Mouse (Mus musculus) cerebellum, adult 2 months (tissue): Measurements from ENCODE around the gene Slc30a5. TPM values are rescaled to one million over a fixed set of nuclear protein-coding genes. Genes with fewer than 3 reads are reported as not detected.

Experiments
- DNase-seq, 2 experiments: peaks; one replicate each; pipeline ENCODE4 v3.0.0; 2021
- H3K27ac ChIP-seq: fragments of 200-500 bp; 2 replicates; pipeline ENCODE4 v1.5.1; 2012; ENCODE audit warnings: low read length, control low read depth, inconsistent platforms; ENCODE audit not compliant: insufficient read depth
- H3K27me3 ChIP-seq: fragments of 200-500 bp; 2 replicates; pipeline ENCODE4 v1.6.1; 2012; ENCODE audit warnings: inconsistent platforms, mild to moderate bottlenecking, low read length, moderate library complexity; ENCODE audit not compliant: control insufficient read depth, insufficient read depth
- H3K4me1 ChIP-seq: fragments of 200-500 bp; 2 replicates; pipeline ENCODE4 v1.6.1; 2011; ENCODE audit warnings: low read length; ENCODE audit not compliant: control insufficient read depth, insufficient read depth
- H3K4me3 ChIP-seq: fragments of 200-500 bp; replicated peaks from 2 replicates; pipeline ENCODE3; 2011; ENCODE audit warnings: mild to moderate bottlenecking, low read depth, low read length, control low read depth; ENCODE audit not compliant: insufficient read depth
- CTCF ChIP-seq: fragments of 200-500 bp; IDR thresholded peaks from 2 replicates; pipeline ENCODE4 v1.5.1; 2011; ENCODE audit warnings: low read depth, mild to moderate bottlenecking, control low read depth, low read length, moderate library complexity, borderline replicate concordance; ENCODE audit not compliant: insufficient read depth
- POLR2A ChIP-seq: fragments of 200-500 bp; IDR thresholded peaks from 2 replicates; pipeline ENCODE4 v1.6.1; 2011; ENCODE audit warnings: low read length, control low read depth, borderline replicate concordance; ENCODE audit not compliant: insufficient read depth
- WGBS: fragments of 180-500 bp; shearing (Covaris S2); methylation state at CpG from one replicate; pipeline ENCODE4 v1.1.7; 2018; 5-methylcytosine and 5-hydroxymethylcytosine counted together
- polyA plus RNA-seq: library from polyadenylated mRNA; depleted of rRNA; stranded (reverse); fragments of >200 nt; gene quantifications from 2 replicates; pipeline ENCODE4 v1.2.3, GENCODE M21; 2012; rRNA removed

Slc30a5 gene
- polyA plus RNA-seq: 42.7 and 44.0 TPM in 2 replicates

GRCm38 (mm10) chr13:100832741-100833639, at the start of gene Slc30a5:
Gene Slc30a5, minus strand, starts transcription at chr13:100833427.
- under 1% methylated on average over 93 of the region's 94 CpGs for WGBS
- H3K27ac ChIP-seq: peak within 1 kb of the TSS; percentile 63; the same call in 1 of the 2 replicates
- DNase-seq: peak; percentile 99

DNA sequence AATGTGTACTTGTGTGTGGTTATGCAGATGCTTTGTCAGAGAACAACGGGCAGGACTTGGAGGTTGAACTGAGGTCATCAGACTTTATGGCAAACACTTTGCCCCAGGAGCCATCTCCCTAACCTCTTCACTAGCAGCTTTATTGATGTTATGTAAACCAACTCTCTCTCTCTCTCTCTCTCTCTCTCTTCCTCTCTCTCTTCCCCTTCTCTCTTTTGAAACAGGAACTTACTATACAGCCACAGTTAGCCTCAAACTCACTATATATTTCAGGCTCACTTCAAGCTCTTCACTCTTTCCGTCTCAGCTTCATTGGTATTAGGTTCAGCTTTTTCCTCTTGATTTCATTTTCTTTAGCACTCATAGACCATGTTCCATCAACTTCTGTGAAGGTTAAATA, 48.7 kb upstream of the Slc30a5 start:
- Histone ChIP-seq H3K4me1 (no peaks in the 10 kb centered on the region), H3K27me3 (no peaks in the 10 kb centered on the region), H3K27ac (no peak overlapping the region), H3K4me3 (no peak overlapping the region)
- TF ChIP-seq POLR2A (no peak), CTCF (no peak)
- DNase-seq: no peak
- WGBS: 93% methylated on average over 2 of the region's 2 CpGs

More at GRCm38 (mm10) chr13:100832741-100833639, at the start of gene Slc30a5:
- Histone ChIP-seq H3K4me3 (peak within 1 kb of the TSS; percentile 81), H3K27me3 (no peaks in the 10 kb centered on the region), H3K4me1 (peaks cover 6% of the 10 kb centered on the region; the same call in 1 of the 2 replicates)
- TF ChIP-seq POLR2A (peak; percentile 75), CTCF (peak; percentile 78)

GRCm38 (mm10) chr13:100879806-100880205, 46.6 kb upstream of the Slc30a5 start:
- Histone ChIP-seq H3K4me1 (no peaks in the 10 kb centered on the region), H3K27me3 (no peaks in the 10 kb centered on the region), H3K27ac (no peak overlapping the region), H3K4me3 (no peak overlapping the region)
- 81% methylated on average over 3 of the region's 3 CpGs for WGBS
- TF ChIP-seq POLR2A (no peak), CTCF (no peak)
- DNase-seq: no peak

GRCm38 (mm10) chr13:100879326-100879725, 46.1 kb upstream of the Slc30a5 start:
- WGBS: 83% methylated on average over 3 of the region's 3 CpGs
- no peak overlapping the region for H3K4me3 ChIP-seq
- TF ChIP-seq POLR2A (no peak), CTCF (no peak)
- no peak for DNase-seq
- H3K27ac ChIP-seq: no peak overlapping the region
- H3K4me1 ChIP-seq: no peaks in the 10 kb centered on the region
- H3K27me3 ChIP-seq: no peaks in the 10 kb centered on the region

- H3K27ac ChIP-seq: no peak overlapping the region
- no peak for TF ChIP-seq CTCF
- no peak for TF ChIP-seq POLR2A
- no peaks in the 10 kb centered on the region for H3K27me3 ChIP-seq
- WGBS: 74% methylated on average over 3 of the region's 3 CpGs
- no peak overlapping the region for H3K4me3 ChIP-seq
- DNase-seq: no peak
- H3K4me1 ChIP-seq: no peaks in the 10 kb centered on the region
Observed at GRCm38 (mm10) chr13:100878264-100878663, 45.0 kb upstream of the Slc30a5 start.

GRCm38 (mm10) chr13:100877703-100878102, 44.5 kb upstream of the Slc30a5 start:
- WGBS: 94% methylated on average over 3 of the region's 3 CpGs
- TF ChIP-seq CTCF: no peak
- TF ChIP-seq POLR2A: no peak
- H3K4me1 ChIP-seq: no peaks in the 10 kb centered on the region

DNA sequence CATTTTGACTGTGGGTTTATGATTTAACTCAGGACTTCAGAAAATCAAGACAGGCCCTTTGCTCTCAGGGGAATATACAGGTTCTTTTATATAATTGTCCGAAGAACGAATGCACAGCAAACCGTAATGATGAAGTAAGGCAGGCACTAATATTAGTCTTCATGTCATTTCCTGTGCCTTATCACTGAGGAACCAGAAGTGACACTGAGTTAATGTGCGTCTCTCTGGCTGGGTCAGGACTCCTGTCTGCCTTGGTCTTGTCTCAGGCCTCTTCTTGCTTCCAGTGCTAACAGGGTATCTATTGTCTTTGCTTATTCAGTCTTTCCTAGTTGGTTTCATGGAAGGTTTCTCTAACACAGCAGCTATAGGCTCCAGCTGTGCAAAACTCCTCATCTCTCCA, 41.9 kb upstream of the Slc30a5 start:
- H3K27ac ChIP-seq: no peak overlapping the region

More at GRCm38 (mm10) chr13:100877703-100878102, 44.5 kb upstream of the Slc30a5 start:
- H3K4me3 ChIP-seq: no peak overlapping the region
- no peak for DNase-seq
- H3K27me3 ChIP-seq: no peaks in the 10 kb centered on the region
- H3K27ac ChIP-seq: no peak overlapping the region

GRCm38 (mm10) chr13:100874588-100874987, 41.4 kb upstream of the Slc30a5 start:
- Histone ChIP-seq H3K27me3 (no peaks in the 10 kb centered on the region), H3K27ac (no peak overlapping the region), H3K4me3 (no peak overlapping the region), H3K4me1 (no peaks in the 10 kb centered on the region)
- 36% methylated on average over 3 of the region's 3 CpGs for WGBS
- no peak for TF ChIP-seq CTCF
- no peak for TF ChIP-seq POLR2A
- no peak for DNase-seq

More for the DNA sequence above, 41.9 kb upstream of the Slc30a5 start:
- DNase-seq: no peak
- Histone ChIP-seq H3K27me3 (no peaks in the 10 kb centered on the region), H3K4me3 (no peak overlapping the region), H3K4me1 (no peaks in the 10 kb centered on the region)
- TF ChIP-seq CTCF (no peak), POLR2A (no peak)
- WGBS: 71% methylated on average over 4 of the region's 4 CpGs
